Mouse (Mus musculus) bone marrow macrophage, adult 2 months (primary cell): ENCODE data around the gene Babam2.

Experiments
- CTCF ChIP-seq: IDR thresholded peaks from 2 replicates; pipeline ENCODE4 v1.5.1; 2012; ENCODE audit warnings: low read depth, mild to moderate bottlenecking, low read length, moderate library complexity
- POLR2A ChIP-seq: IDR thresholded peaks from 2 replicates; pipeline ENCODE4 v1.6.1; 2012; ENCODE audit warnings: mild to moderate bottlenecking, low read depth, low read length, borderline replicate concordance

GRCm38 (mm10) chr5:31811663-31812001 lies 114.1 kb downstream of the Babam2 start:
- TF ChIP-seq CTCF = no peak
- no peak for TF ChIP-seq POLR2A
